Mouse (Mus musculus): ENCODE measurements at regions not wholly inside any gene's neighbourhood (a gene's known extent, or its start where the extent isn't known, plus 50 kb on each side); places are given as distances from the start of the nearest gene placed in this dataset.
"Not testable (repeated sequence)": the region's sequence is repeated elsewhere in the genome, so short reads cannot be mapped to it uniquely, and the experiment has no call there.

DNA sequence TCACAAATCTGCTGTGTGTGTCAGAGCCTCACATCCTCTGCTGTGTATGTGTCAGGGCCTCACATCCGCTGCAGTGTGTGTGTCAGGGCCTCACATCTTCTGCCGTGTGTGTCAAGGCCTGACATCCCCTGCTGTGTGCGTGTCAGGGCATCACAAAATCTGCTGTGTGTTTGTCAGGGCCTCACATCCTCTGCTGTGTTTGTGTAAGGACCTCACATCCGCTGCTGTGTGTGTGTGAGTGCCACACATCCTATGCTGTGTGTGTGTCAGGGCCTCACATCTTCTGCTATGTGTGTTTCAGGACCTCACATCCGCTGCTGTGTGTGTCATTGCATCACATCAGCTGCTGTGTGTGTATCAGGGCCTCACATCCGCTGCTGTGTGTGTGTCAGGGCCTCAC is 63.3 kb downstream of the Asmt start:
- DNase-seq (ENCODE audit: low read depth, low spot score) = peak; percentile 0

DNA sequence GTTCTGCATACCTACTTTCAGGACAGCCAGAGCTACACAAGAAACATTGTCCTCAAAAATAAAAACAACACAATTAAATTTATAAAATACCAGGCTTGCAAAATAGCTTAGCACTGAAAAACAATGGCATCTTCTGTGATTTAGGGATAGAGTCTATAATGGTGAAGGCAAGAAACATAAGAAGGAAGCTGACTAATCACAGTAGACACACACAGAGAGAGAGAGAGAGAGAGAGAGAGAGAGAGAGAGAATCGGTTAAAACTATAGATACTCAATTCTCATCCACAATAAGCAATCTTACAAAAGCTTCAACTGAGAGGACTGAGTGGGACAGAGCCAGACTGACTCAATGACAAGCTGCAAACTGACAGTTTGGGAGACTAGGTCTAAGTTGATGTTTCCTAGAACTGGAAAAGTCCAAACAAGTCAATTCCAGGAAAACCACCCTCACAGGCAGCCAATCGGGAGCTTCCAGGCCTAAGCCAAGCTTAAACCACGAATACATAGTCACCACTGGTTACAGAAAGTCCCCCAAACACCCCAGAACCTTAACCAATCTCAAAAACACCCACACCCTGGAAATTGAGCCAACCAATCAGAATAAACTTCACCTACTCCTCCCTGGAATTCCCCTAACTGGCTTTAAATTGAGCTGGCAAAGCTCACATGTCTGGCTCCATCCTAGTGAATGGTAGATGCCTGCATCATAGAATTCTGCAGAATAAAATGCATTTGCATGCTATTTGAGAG is 81.2 kb downstream of the Asmt start:
- not testable (repeated sequence) for DNase-seq (ENCODE audit: low read depth, low spot score)

Measured in A20 (cell line).